ENCODE assay signal across 8 mouse cellular contexts in genomic region chr14:32160563-32160962, GRCm38 (mm10). TPM values are rescaled to one million over a fixed set of nuclear protein-coding genes. Genes with fewer than 3 reads are reported as not detected.
DNase-seq lines count a peak whose midpoint lies in the region; ATAC-seq and TF ChIP-seq lines count a peak whose summit lies in the region.

No protein-coding gene starts in this region.

- peak overlapping the region; percentile 98 for H3K9ac ChIP-seq in heart, adult 2 months (ENCODE audit: low read depth, low read length)
- peak overlapping the region; percentile 98 for H3K9ac ChIP-seq in forebrain, embryonic 16.5 days (replicated peaks; ENCODE audit: low read depth, low read length)
- peak overlapping the region; percentile 98 for H3K9ac ChIP-seq in liver, embryonic 16.5 days (ENCODE audit: low read depth, low read length)

- DNase-seq in heart, adult 2 months, result peak in 1 of 2 experiments; percentile 7
- no peak for DNase-seq in heart, postnatal 10 days
- no peak for DNase-seq in T-cell, adult 2 months (ENCODE audit: low spot score)
- DNase-seq in left cerebral cortex, postnatal 25 days (ENCODE audit: low spot score in 2 of 2), result no peak
- DNase-seq in embryo, embryonic 9.5 days (ENCODE audit: extremely low spot score), result no peak

- intact Hi-C loops in heart, adult 2 months (cut with DNase I), result no loop called here
- intact Hi-C loops in heart, postnatal 10 days (cut with DNase I), result no loop called here
- intact Hi-C loops in left cerebral cortex, postnatal 25 days (cut with DNase I), result no loop called here

- no peak for TF ChIP-seq CTCF in heart, adult 2 months (IDR thresholded peaks at IDR 0.05)
- no peak for TF ChIP-seq CTCF in E14TG2a.4 (conservative IDR thresholded peaks at IDR 0.05; ENCODE audit: low read length)

- H3K4me2 ChIP-seq in forebrain, embryonic 16.5 days (ENCODE audit: low read length), result peak overlapping the region; percentile 99
- peak overlapping the region; percentile 92 for H3K4me2 ChIP-seq in liver, embryonic 16.5 days (ENCODE audit: low read depth, low read length)

- no peak for ATAC-seq in forebrain, embryonic 16.5 days
- ATAC-seq in liver, embryonic 16.5 days (ENCODE audit: low read depth), result no peak

- H3K4me3 ChIP-seq in heart, adult 2 months, result peak overlapping the region; percentile 94
- peak overlapping the region; percentile 96 for H3K4me3 ChIP-seq in E14TG2a.4 (replicated peaks; ENCODE audit: low read length)
- peak overlapping the region; percentile 98 for H3K4me3 ChIP-seq in forebrain, embryonic 16.5 days (replicated peaks; ENCODE audit: low read length)
- peak overlapping the region; percentile 94 for H3K4me3 ChIP-seq in liver, embryonic 16.5 days (ENCODE audit: low read depth, low read length)

- peaks cover 2% of the 10 kb centered on the region for H3K79me2 ChIP-seq in heart, adult 2 months (replicated peaks; ENCODE audit: control insufficient read depth, insufficient read depth, low read length)

- WGBS in heart, adult 2 months, result 13% methylated on average over 7 of the region's 7 CpGs
- 36% methylated on average over 7 of the region's 7 CpGs for WGBS in forebrain, embryonic 16.5 days
- 9% methylated on average over 7 of the region's 7 CpGs for WGBS in liver, embryonic 16.5 days (ENCODE audit: insufficient replicate concordance)

- no peak for TF ChIP-seq EP300 in heart, adult 2 months (IDR thresholded peaks at IDR 0.05; ENCODE audit: insufficient read depth, low read depth, low read length)

- no peaks in the 10 kb centered on the region for H3K9me3 ChIP-seq in E14TG2a.4 (ENCODE audit: low read length)
- H3K9me3 ChIP-seq in forebrain, embryonic 16.5 days (ENCODE audit: control insufficient read depth, low read length), result no peaks in the 10 kb centered on the region
- no peaks in the 10 kb centered on the region for H3K9me3 ChIP-seq in liver, embryonic 16.5 days (replicated peaks; ENCODE audit: control insufficient read depth, low read length)

- H3K36me3 ChIP-seq in heart, adult 2 months (ENCODE audit: control insufficient read depth, insufficient read depth, low read length), result peaks cover 4% of the 10 kb centered on the region; the same call in 1 of the 2 replicates
- H3K36me3 ChIP-seq in E14TG2a.4 (ENCODE audit: insufficient read depth, low read length), result peaks cover 12% of the 10 kb centered on the region; the same call in 1 of the 2 replicates
- no peaks in the 10 kb centered on the region for H3K36me3 ChIP-seq in forebrain, embryonic 16.5 days (ENCODE audit: control insufficient read depth, insufficient read depth)
- H3K36me3 ChIP-seq in liver, embryonic 16.5 days (ENCODE audit: control insufficient read depth, insufficient read depth), result peaks cover 4% of the 10 kb centered on the region; the same call in 1 of the 2 replicates

- no peak for TF ChIP-seq POLR2A in heart, adult 2 months (IDR thresholded peaks at IDR 0.05; ENCODE audit: insufficient read depth, low read depth, low read length)

- no peaks in the 10 kb centered on the region for H3K27me3 ChIP-seq in heart, adult 2 months (ENCODE audit: control insufficient read depth, insufficient read depth, low read length)
- H3K27me3 ChIP-seq in E14TG2a.4 (ENCODE audit: insufficient read depth, low read length), result no peaks in the 10 kb centered on the region
- no peaks in the 10 kb centered on the region for H3K27me3 ChIP-seq in forebrain, embryonic 16.5 days (replicated peaks; ENCODE audit: control insufficient read depth, insufficient read depth, low read length)
- no peaks in the 10 kb centered on the region for H3K27me3 ChIP-seq in liver, embryonic 16.5 days (ENCODE audit: control insufficient read depth, insufficient read depth, low read depth, low read length)

- H3K4me1 ChIP-seq in heart, adult 2 months (ENCODE audit: control insufficient read depth, insufficient read depth, low read length), result peaks cover 3% of the 10 kb centered on the region
- H3K4me1 ChIP-seq in E14TG2a.4 (replicated peaks; ENCODE audit: low read depth, low read length), result peaks cover 70% of the 10 kb centered on the region
- peaks cover 26% of the 10 kb centered on the region for H3K4me1 ChIP-seq in forebrain, embryonic 16.5 days (replicated peaks; ENCODE audit: control insufficient read depth, insufficient read depth, low read length)
- peaks cover 54% of the 10 kb centered on the region for H3K4me1 ChIP-seq in liver, embryonic 16.5 days (ENCODE audit: control insufficient read depth, low read depth, low read length)

- peak overlapping the region; percentile 99 for H3K27ac ChIP-seq in heart, adult 2 months
- H3K27ac ChIP-seq in forebrain, embryonic 16.5 days (ENCODE audit: low read length), result peak overlapping the region; percentile 75; the same call in 1 of the 2 replicates
- H3K27ac ChIP-seq in liver, embryonic 16.5 days (ENCODE audit: low read length), result peak overlapping the region; percentile 97

RNA-seq across cellular contexts. Expression of gene Ncoa4, which starts 0.9 kb away (rescaled TPM):
- 100 to 1,000 TPM; 135 to 196 TPM for total RNA-seq in heart, adult 2 months (2021)
- polyA plus RNA-seq in heart, adult 2 months (2012; rRNA removed), result 36.7 and 72.2 TPM in 2 replicates
- 100 to 1,000 TPM; 112 to 129 TPM for total RNA-seq in heart, postnatal 10 days (2021)
- polyA plus RNA-seq in forebrain, embryonic 16.5 days (2015; fragmentation: Nextera tagmentation; extraction: Ambion mirVana), result 115 and 132 TPM in 2 replicates
- polyA plus RNA-seq in liver, embryonic 16.5 days (2015; fragmentation: Nextera tagmentation; extraction: Ambion mirVana), result 355 and 363 TPM in 2 replicates
- total RNA-seq in left cerebral cortex, postnatal 25 days (2021), result 100 to 1,000 TPM; 104 to 123 TPM

RNA-seq across cellular contexts. Expression of gene Msmb, which starts 18.7 kb away (rescaled TPM):
- not detected for total RNA-seq in heart, adult 2 months (2021)
- polyA plus RNA-seq in heart, adult 2 months (2012; rRNA removed), result not detected in 2 replicates
- total RNA-seq in heart, postnatal 10 days (2021), result not detected
- polyA plus RNA-seq in forebrain, embryonic 16.5 days (2015; fragmentation: Nextera tagmentation; extraction: Ambion mirVana), result not detected in 2 replicates
- 0.49 TPM in 1 of 2 replicates, not detected in the other for polyA plus RNA-seq in liver, embryonic 16.5 days (2015; fragmentation: Nextera tagmentation; extraction: Ambion mirVana)
- total RNA-seq in left cerebral cortex, postnatal 25 days (2021), result not detected

RNA-seq across cellular contexts. Expression of gene Timm23, which starts 41.1 kb away (rescaled TPM):
- total RNA-seq in heart, adult 2 months (2021), result 100 to 1,000 TPM; 206 to 234 TPM
- polyA plus RNA-seq in heart, adult 2 months (2012; rRNA removed), result 264 and 384 TPM in 2 replicates
- total RNA-seq in heart, postnatal 10 days (2021), result 100 to 1,000 TPM; 159 to 184 TPM
- 221 and 229 TPM in 2 replicates for polyA plus RNA-seq in forebrain, embryonic 16.5 days (2015; fragmentation: Nextera tagmentation; extraction: Ambion mirVana)
- 147 and 154 TPM in 2 replicates for polyA plus RNA-seq in liver, embryonic 16.5 days (2015; fragmentation: Nextera tagmentation; extraction: Ambion mirVana)
- total RNA-seq in left cerebral cortex, postnatal 25 days (2021), result 10 to 100 TPM; 64.0 to 86.2 TPM

RNA-seq across cellular contexts. Expression of gene Parg, which starts 41.2 kb away (rescaled TPM):
- total RNA-seq in heart, adult 2 months (2021), result 10 to 100 TPM; 20.0 to 21.2 TPM
- polyA plus RNA-seq in heart, adult 2 months (2012; rRNA removed), result 3.7 and 6.3 TPM in 2 replicates
- total RNA-seq in heart, postnatal 10 days (2021), result 10 to 100 TPM; 24.3 to 29.6 TPM
- polyA plus RNA-seq in forebrain, embryonic 16.5 days (2015; fragmentation: Nextera tagmentation; extraction: Ambion mirVana), result 40.7 and 44.2 TPM in 2 replicates
- polyA plus RNA-seq in liver, embryonic 16.5 days (2015; fragmentation: Nextera tagmentation; extraction: Ambion mirVana), result 11.6 and 11.8 TPM in 2 replicates
- total RNA-seq in left cerebral cortex, postnatal 25 days (2021), result 10 to 100 TPM; 39.4 to 46.9 TPM
